Mouse (Mus musculus) MN1 (cell line): ENCODE measurements around the gene Gm29776.
A peak's percentile ranks its signal among the peaks of the same experiment; 100 is the strongest.

Source experiments
- DNase-seq: peaks from one replicate; pipeline ENCODE4 v3.0.0-alpha.2; 2016; ENCODE audit warnings: low spot score

Gene Gm29776

DNA sequence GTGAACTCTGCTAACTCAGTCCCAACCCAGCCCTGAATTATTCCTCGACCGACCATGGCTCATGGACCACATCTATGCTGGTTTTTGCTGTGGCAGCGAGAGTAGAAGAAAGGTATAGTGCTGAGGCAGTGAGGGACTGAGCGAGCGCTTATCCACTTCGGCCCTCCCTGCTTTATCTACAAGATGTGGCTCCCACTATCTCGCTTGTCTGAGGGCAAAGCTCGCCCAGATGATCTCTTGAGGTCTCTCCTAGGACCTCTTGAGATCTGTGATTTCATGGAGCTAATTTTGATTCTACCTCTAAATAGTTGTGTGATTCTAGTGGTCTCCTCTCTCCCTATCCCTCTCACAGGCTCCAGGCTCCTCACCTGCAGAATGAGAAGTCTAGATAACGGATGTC is 10.4 kb upstream of the Gm29776 start:
- no peak for DNase-seq

DNA sequence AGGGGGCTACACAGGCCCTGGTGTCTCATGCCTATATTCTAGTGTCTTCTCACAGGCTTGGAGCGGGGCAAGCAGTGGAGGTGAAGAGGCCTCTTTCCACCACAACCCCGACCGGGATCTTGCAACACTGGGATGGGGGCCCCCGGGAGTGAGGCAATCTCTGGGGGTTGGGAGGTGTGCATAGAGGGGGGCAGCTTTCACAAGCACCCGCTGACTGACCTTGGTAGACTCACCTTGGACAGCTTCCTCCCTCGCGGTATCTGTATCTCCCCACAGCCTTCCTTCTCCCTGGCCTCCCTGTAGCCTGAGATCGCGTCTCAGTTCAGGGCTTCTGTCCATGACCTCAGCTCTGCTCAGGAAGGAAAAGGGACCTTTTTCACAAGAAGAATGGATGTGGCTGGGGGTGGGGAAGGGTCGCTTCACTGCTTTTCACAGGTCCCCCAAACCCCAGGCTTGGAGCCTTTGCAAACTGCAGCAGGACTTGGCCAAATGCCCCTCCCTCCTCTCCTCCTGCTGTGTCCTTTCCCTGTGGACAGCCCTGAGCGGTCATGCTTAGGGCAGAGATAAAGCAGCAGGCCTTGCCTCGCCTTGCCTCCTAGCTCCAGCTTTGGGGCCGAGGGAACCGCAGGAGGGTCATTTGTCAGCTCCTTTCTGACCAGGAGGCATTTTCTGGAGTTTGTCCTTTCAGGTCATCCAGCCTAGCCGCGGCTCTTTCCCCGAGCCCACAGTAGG is 8.1 kb upstream of the Gm29776 start:
- no peak for DNase-seq

DNA sequence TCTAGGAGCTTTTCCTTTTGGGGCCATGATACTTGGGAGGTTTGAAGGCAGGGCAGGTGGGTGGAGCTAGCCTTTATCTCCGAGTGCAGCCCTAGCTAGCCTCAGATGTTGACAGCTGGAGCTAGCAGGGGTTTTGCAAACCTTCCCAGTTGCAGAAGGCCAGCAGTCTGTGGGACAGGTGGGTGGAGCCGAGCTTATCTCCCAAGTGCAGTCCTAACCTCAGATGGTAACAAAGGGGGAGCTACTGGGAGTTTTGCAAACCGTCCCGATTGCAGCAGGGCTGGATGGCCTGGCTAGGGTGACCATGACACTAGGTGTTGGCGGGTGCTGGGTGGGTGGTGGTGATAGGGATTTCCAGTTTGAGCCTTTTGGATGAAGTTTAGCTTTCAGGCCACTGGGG is 7.2 kb upstream of the Gm29776 start:
- DNase-seq = no peak

DNA sequence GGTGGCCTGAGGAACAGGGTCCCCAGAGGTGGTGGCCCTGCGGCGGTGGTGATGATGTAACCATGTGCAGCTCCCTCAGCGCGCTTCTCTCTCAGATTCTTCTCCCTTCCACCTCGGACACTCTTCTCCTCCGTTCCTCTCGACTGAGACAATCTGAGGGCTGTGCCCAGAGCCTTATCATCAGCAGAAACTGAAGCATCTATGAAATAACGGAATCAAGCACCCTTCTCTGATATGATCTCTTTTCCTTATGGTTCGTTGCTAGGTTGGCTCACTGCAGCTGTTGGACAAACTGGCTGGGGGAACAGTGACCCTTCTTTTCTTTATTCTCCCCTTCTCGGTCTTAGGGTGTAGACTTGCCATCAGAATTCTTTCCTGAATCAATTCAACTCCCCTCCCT is 4.6 kb upstream of the Gm29776 start:
- no peak for DNase-seq

DNA sequence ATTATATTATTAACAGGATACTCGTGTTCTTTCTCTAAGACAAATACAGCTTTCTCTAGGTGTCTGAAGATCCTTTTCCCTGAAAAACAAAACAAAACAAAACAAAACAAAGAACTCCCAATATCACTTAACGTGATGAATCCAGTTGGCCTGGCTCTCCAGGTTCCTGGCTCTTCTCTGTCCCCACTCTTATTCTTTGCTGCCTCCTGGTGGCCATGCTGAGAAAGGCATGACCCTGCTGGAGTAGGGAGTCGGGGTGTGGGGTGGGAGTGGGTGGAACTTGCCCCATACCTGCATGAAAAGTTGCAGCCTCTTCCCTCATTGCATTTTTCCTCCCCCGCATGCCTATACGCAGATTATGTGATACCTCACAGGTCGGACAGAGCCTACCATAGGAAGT is 2.7 kb upstream of the Gm29776 start:
- peak; percentile 80 for DNase-seq

DNA sequence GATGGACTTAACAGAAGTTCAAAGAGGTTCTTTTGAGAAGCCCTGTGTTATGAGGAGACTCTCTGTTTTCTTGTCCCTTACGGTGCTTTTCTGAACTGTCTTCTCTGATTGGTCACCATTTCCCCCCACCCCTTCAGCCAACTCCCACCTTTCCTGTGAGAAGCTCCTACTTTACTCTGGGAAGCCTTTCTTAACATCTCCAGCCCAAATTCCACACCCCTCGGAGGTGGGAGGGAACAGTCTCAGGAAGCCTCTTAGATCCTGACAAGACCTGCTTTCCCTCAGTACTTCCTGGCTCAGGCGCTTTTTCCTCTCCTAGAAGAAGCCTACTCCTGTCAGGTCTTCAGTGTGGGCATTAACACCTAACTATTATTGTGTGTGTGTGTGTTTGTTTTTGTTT is 953 bp upstream of the Gm29776 start:
- DNase-seq = no peak

DNA sequence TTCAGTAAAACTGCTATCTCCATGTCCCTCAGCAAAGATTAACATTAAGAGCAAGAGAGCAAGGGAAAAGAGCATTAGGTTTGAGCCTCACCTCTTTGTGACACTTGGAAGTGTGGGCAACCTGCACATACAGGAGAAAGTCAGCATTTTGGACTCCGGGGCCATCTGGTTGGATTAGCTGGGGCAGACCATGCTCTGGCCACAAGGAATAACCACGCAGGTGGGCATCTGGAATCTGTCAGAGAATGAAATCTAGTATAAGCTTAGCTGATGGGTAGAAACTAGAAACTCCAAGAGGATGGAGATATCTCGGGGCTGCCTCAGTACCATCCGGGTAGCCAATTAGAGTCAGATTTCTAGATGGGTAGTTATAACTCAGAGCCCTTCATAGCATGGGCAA is 1.9 kb downstream of the Gm29776 start:
- DNase-seq = peak; percentile 55

DNA sequence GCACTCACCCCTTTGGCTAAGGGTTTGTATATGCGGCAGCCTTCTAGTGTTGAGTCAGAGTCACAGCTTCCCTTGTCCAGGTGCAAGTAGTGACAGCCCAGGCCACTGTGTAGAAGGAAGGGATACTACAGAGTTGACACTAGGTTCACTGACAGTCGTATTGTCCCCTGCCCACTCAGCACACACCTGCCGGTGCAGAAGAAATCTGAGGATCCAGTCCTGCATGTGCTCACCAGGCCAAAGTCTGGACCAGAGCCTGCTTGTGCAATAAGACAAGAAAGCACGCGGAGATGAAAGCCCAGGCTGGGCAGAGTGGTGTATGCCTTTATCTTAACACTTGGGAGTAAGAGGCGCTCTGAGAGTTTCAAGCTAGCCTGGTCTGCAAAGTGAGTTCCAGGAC is 3.6 kb downstream of the Gm29776 start:
- no peak for DNase-seq

DNA sequence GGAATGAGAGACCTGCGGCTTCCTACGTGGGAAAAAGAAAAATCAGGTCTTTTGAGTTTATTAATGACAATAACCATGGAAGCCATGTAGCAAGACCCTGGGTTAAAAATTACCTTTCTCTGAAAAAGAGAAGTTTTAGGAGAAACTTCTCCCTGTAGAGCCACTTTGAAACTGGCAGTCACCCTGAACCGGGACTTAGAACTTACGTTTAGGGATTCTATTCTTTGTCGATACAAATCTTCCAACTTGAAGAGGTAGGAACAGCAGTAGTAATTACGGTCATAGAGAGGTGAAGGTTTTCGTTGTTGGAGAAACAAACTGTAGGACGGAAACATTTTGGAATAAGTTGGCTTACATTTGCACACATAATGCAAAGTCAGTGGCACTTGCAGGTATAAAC is 11.4 kb downstream of the Gm29776 start:
- DNase-seq = peak; percentile 20

DNA sequence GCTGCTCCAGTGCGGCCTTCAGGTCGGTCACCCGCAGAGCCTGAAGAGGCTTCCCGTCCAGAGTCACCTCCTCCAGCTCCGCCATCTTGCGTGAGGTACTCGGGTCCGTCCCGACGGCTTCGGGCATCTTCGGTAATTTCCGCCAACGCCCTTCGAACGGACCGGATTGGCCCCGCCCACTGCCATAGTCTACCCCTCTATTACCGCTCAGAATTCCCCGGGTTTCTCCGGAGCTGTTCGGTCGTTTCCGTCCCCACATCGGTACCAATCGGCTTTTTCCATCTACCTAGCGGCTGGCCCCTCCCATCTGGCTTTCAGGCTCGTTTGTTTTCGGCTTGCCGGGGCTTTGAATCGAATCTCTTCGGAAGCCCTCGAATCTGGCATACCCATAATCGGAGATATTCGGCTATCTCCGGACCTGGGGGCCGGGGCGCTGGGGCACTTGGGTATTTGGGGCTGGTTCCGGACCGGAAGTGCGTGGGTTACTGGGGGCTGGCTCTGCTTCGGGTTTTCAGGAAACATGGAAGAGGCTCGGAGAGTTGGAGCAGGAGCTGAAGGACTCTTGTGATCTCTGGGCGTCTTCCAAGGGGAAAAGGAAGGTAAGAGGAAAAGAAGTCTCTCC is 12.0 kb downstream of the Gm29776 start, which contains the start of gene Acin1:
Acin1 (minus strand) TSS at position 410 of the 622 bp plus-strand sequence.
- DNase-seq = peak; percentile 99

DNA sequence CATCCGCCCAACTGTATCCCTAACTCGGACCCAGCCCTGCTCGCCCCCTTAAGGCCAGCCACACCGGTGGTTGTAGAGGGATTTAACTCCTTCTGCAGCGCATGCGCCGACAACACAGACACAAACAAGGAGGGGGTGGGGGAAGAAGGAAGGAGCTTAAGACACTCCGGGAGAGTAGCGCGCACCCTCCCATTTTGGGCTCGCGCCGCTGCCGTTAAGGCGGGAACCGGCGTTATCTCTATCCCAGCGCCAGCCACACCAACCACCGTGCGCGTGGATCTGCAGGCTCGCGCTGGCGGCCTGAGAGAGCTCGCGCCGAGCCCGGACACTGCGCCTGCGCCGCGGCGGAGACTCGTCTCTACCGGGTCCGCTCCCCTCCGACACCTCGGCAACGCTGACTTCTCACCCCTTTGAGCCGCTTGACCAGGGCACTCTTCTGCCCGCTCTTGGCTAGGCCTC is 12.5 kb downstream of the Gm29776 start, which contains the start of gene 1700123O20Rik:
1700123O20Rik (plus strand) TSS at position 154 of the 459 bp plus-strand sequence.
- peak; percentile 84 for DNase-seq

DNA sequence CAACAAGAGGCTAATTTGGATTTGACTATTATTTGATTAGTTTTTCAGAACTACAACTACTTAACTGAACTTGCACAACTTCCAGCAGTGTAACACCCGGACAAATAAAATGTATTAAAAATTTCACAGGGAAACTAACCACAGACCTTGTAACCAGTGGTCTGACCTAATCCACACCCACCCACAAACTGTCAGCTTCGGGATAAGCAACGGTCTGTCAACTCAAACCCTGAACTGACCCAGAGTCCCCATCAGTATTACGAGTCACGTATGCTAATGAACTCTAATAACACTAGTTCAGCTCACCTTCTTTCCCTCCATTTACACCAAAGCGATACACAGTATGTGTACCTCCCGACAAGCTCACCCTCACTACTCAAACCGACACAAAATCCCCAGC is 13.2 kb downstream of the Gm29776 start:
- DNase-seq = peak; percentile 14

DNA sequence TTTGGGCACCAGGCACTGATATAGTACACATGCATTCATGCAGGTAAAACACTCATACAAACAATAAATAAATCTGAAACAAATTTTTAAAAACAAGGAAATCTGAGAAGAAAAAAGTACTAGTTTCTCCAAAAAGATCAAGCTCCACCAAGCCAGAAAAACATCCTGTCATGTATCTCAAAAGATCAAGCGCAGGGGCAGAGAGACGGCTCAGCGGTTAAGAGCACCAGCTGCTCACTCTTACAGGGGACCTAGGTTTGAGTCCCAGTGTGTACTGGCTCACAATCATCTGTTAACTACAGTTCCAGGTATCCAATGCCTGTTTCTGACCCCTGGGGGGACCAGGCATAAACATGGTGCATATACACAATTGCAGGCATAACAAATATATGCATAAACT is 16.2 kb downstream of the Gm29776 start:
- DNase-seq = no peak

DNA sequence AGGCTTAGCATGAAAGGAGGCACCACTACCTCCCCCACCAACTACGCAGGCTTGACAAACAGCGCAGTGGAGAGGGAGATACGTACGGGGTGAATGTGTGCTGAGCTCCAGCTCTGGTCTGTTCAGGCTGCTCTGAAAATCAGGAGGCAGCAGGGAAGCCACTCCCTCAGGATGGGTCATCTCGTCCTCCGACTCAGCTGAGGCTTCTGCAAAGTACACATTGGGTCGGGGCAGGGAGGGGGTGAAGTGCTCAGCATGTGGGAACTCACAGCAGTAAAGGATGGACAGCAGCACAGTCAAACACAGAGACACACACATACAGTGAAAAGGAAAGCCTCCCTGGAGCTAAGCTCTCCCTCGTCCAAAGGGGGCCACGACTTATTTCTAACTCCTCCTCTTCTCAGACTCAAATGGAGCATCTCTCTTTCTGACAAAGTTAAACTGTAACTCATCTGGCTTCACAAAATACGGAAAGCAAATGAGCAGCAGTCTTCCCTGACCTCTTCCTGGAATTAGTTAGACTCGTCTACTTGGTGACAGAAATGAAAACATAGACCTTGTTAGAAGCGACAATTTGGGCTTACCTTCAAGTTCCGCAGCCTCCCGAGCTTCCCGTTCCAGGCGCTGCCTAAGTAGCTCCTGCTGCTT is 19.9 kb downstream of the Gm29776 start:
- DNase-seq = no peak

DNA sequence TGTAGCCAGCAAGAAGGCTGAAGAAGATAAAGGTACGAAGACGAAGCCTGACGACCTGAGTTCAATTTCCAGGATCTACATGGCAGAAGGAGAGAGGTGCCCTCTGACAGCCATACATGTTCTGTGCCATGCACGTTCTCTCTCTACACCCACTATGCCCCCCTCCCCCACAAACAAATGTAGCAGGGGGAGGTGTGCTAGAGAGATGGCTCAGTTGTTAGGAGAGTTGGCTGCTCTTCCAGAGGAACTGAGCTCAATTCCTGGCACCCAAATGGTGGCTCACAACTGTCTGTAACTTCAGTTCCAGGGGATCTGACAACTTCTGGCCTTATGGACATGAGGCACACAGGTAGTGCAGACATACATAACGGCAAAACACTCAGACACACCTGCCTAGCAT is 22.3 kb downstream of the Gm29776 start:
- DNase-seq = no peak

DNA sequence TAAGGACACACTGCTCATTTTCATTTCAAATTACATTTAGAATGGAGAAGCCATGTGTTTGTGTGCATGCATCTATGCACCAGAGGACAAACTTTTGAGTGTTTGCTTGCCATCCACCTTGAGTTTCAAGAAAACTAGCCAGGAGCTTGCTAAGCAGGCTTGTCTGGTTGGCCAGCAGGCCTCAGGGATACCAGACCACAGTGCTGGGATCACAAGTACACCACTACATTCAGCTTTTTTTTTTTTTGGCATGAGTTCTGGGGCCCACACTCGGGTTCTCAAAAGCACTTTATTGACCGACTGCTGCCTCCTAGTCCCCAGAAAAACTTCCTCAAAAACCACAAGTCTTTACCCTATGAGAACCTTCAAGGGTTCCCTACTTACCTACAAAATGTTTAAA is 24.3 kb downstream of the Gm29776 start:
- no peak for DNase-seq

DNA sequence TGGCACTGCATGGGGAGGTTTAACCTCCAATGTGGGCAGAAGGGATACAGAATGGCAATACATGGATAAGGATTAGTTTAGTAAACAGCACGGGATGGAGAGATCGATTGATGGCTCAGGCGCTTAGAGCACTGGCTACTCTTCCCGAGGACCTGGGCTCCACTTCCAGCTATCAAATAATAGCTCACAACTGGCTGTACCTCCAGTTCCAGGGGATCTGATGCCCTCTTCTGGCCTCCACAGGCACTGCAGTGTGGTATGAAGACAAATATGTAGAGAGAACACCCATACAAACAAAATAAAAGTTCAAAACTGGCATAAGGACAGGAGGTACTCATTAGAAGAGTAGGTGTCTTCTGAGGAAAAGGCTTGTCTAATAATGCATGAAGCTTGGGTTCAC is 29.3 kb downstream of the Gm29776 start:
- no peak for DNase-seq

DNA sequence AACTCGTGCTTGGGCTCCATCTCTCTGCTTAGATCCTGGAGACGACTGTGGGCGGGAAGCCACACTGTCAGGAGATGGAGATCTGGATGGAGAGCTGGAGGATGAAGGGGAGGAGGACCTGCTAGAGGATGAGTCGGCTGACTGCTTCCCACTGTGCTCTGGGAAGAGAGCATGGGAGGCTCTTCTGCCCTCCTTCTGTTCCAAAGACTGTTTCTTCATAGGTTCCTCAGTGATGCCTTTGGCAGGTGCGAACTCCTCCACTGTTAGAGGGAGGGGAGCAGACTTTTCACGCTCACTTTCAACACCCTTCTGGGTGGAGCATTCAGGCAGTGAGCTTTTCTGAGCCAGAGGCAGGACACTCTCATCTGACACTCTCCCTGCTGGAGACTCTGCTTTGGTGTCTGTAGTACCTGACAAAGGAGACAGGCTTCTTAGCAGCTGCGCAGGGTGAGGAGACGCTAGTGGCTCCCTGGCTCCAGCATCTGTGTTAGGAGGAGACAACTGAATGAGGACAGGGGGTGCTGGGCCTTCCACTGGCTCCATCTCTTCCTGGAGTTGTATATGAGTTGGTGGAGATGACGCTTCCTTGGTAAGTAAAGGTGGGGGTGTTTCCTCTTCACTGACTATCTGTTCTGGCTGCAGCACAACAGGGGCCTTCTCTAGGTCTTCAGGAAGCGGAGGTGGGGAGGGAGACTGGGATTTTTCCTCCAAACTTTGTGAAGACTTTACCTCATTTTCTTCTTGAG is 34.0 kb downstream of the Gm29776 start:
- DNase-seq = no peak

DNA sequence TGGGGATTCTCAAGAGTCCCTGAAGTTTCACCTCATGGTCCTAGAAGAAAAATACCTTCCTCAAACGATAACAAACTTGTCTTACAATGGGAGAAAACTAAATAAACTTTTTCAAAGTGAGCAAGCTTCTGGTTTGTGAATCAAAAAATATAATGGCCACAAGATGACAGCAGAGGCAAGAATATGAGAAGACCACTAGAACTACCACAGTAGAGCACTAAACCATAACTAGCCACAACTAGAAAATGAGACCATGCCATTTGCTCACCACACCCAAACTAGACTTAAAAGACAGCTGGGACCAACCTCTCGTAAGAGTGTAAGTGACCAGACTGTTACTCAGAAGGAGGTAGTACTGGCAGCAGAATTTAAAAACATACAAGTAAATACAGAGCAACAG is 38.6 kb downstream of the Gm29776 start:
- DNase-seq = peak; percentile 52

DNA sequence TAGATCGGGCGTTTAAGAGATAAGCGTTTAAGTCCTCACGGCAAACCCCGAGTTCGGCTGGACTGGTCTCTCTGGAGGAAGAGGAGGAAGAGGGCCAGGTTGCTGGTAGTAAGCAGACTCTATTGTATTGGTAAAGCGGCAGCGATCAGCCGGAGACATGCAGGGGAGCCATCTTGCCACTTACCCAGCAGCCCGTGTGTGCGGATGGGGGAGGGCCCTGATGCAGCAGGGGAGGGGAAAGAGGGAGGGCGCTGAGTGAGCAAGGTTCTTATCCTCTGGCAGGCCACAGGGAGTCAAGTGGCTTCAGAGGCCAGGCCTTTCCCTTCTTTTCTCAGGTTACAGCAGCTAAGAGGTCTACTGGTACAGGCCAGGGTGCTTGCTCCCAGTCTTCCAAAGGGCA is 45.1 kb downstream of the Gm29776 start:
- DNase-seq = peak; percentile 90

DNA sequence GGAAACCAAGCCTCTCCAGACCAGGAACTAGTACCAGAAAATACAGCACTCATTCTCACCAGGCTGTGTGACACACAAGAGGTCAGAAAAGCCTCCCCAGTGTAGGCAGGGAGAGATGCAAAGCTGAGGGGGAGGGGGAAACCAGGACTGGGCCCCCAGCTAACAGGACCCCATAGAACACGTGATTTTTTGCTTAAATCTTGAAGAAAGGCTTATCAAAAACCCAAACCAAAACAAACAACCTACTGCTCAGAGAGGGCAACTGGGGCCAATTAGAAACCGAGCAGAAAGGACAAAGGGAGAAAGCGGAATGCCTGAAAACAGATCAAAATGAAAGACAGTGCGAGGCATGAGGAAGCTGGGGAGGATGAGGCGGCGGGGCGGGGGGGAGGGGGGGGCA is 45.8 kb downstream of the Gm29776 start:
- DNase-seq = no peak

DNA sequence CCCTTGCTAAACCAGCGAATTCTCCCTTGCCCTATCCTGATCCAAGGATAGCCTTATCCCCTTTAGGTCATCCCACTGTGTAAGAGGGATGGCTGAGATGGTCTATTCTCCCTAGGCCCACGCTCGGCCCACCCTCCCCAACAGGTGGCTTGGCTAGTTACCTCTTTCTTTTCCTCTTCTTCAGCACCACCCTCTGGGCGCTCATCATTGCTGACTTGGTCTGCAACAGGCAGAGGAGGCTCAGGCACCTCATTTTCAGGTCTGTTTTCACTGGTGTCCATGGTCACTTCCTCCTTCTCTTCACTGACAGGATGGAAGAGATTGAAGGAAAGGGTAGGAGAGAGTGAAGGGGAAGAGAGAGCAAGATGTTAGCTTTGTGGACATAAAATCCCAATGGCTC is 47.1 kb downstream of the Gm29776 start:
- no peak for DNase-seq
